Mouse (Mus musculus) ZHBTc4 (cell line): ENCODE results near the gene Fam181a.

Experiments
- DNase-seq: peaks from one replicate; pipeline ENCODE4 v3.0.0-alpha.2; 2011; ENCODE audit warnings: low read depth, low spot score

The Fam181a gene

GRCm38 (mm10) chr12:103356415-103356748 is 45.6 kb downstream of the Fam181a start:
- no peak for DNase-seq

DNA sequence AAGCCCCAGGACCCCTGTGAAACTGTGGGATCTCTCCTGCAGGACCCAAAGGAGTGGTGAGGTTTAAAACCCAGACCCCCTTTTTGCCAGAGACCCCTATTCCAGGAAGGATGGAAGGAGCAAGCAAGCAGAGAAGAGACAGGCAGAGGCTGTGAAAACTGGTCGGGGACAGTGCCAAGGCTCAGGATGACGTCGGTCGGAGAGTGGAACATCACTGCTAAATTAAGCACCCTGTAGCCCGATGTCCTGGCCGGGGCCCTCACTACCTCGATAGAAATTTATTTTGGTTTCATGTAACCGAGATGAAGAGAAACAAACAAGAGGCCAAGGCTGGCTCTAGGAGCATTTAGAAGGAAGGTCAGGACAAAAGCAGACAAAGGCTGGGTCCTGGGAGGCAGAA is 47.4 kb downstream of the Fam181a start:
- DNase-seq = no peak

DNA sequence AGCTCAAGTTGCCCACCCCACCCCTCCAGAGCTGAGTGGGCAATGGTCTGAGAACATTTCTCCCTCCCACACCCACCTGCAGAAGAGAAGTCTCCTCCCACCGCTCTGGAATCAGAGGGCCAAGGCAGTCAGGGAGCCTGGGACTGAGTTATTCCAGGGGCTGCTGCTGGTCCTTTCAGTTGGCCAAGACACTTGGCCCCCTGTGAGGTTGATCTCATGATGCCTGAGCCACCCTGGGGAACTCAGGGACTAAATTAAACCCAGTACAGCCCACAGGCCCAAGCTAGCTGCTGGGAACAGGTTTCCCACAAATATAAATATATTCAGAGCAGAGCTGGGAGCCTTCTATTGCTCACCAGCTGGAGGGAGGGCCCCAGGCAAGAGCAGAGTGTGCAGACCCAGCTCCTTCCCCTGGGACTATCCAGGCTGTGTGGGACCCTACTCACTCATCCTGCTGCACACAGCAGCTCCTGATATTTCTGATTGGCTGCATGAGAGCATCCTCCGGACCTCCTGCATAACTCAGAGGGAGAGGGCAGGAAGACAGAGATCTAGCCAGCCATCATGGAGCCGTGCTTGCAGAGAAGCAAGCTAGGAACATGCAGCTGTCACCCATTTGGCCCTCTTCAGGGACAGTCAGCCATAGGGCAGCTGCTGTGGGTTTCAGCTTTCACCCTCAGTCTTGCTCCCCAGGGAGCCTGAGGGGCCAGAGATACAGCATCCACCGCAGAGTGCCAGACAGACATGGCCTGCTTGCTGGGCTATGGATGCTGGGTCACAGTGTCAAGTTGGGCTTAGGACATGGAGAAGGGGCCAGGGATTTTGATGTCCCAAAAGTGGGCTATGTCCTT is 48.4 kb downstream of the Fam181a start:
- DNase-seq = no peak

DNA sequence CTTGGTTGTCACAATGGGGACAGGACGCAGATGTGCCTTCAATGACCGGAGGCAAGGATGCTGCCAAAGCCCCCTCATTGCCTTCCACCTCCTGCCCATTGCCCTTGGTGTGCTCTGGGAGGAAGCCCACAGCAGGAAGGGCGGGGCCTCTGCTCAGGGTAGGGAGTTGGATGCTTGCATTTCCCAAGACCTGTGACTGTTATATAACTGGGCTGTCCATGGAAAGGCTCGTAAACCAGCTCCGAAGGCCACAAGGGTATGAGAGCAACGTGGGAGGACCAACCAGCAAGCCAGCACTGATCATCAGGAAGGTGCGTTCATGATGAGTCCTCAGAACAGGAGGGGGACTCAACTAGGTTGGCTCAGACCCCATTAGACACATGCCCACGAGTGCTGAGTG is 50.0 kb downstream of the Fam181a start:
- no peak for DNase-seq

DNA sequence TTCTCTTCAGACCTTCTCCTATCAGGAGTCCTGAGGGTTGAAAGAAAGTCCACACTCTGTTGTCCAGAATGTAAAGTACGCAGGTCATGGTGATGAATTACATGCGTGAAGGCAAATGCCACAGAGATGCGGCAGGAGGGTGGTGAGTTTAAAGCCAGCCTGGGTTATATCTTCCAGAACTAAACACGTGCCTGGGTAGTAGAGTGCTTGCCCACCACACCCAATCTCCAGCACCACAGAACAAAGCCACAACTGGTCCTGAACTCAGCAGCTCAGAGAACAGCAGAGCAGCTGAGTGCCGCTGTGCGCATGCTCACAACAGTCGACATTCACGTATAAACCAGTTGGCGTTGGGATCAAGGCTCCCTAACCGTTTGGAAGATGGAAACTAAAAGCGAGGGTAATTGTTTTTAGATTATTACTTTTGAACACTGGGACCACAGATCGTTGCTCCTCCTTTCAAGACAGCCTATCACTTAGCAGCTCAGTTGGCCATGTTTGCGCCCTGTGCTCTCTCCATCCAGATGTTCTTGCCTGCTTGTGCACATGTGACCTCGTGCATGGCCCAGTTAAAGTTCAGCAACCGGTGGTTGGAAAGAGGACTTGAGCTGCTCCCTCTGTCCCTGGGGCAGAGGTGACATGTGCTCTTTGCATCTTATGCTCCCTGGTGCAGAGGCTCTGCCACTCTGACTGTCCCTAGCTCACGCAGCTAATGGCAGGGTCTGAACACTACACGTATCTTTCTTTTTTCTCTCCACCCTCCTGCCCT is 50.9 kb downstream of the Fam181a start:
- no peak for DNase-seq

- no peak for DNase-seq
Observed at GRCm38 (mm10) chr12:103362336-103362735, 51.6 kb downstream of the Fam181a start.
